Mouse (Mus musculus): Measurements from ENCODE around the gene Polr2e.
"Not testable (repeated sequence)": the region's sequence is repeated elsewhere in the genome, so short reads cannot be mapped to it uniquely, and the experiment has no call there.

Polr2e gene

GRCm38 (mm10) chr10:80056976-80057682 is 17.5 kb upstream of the Polr2e start:
- DNase-seq = no peak

DNA sequence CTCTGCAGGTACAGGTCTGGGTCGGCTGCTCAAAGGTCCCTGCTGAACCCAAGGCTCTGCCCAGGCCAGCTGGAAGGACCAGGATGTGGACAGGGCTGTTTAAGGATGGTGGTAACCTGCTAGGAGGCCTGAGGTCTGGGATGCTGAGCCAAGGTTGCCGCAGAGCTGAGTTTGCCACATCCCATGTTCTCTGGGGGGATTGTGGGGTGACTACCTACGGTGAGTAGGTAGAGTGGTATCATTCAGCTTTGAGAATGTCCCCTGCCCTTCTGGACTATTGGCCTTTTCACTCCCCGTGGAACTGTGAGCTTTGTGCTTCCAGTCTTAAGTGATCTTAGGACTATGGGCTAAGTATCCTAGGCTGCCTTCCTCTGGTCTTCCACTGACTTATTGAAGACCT is 16.9 kb upstream of the Polr2e start:
- DNase-seq = no peak

GRCm38 (mm10) chr10:80055891-80056290 is 16.3 kb upstream of the Polr2e start:
- DNase-seq = no peak

GRCm38 (mm10) chr10:80055364-80055763 is 15.8 kb upstream of the Polr2e start:
- DNase-seq = no peak

GRCm38 (mm10) chr10:80054911-80055310 is 15.3 kb upstream of the Polr2e start:
- peak in 1 of 2 experiments; percentile 49 for DNase-seq

- DNase-seq = peak; percentile 72 to 77
Measured at GRCm38 (mm10) chr10:80053831-80054815, 14.5 kb upstream of the Polr2e start.

- peak; percentile 99 for DNase-seq
Measured at GRCm38 (mm10) chr10:80053259-80053780, 13.7 kb upstream of the Polr2e start.

DNA sequence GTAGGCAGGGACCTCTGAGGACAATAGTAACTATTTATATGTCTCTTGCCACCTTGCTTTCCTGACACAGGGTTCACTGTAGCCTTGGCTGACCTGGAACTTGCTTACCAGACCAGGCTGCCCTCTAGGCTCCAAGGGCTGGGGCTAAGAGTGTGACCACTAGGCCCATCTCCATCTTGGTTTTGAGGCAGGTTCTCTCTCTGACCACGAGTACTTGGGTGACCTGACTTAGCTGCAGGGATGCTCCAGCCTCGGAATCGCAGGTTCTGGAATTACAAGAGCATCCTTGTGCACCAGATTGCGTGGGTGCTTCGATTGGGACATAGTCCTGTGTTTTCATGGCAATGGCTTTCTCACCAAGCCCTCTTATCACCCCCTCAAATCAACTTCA is 12.8 kb upstream of the Polr2e start:
- no peak for DNase-seq

DNA sequence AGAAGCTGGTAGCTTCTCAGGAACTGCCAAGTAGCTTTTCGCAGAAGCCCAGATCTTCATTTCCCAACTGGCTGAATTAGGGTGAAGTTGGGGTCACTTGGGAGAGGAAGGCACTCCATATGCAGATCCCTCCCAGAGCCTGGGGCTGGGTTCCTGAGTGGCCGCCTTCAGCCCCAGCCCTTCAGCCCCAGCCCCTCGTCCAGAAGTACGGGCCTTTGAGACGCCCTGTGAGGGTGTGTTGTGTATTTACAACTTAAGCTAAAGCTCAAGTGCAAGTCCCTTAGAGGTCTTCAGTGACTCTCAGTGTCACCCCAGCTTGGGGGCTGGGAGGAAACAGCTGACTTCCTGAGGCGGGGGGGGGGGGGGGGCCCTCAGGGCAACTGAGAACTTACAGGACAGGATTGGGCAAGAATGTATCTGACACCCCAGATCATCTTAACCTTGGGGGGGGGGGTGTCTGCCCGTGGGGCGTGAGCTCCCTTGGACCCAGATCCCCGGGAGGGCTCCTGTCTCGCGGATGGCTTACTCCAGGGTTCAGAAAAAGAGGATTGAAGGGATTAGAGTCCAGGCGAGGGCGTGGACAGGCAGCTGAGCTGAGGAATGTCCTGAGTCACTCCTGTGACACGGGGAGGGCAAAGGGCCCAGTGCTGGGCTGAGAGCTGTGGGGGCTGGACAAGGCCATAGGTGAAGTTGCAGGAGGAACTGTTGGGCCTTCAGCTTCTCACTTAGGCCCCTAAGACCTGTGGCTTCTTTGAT is 12.2 kb upstream of the Polr2e start:
- no peak for DNase-seq

DNA sequence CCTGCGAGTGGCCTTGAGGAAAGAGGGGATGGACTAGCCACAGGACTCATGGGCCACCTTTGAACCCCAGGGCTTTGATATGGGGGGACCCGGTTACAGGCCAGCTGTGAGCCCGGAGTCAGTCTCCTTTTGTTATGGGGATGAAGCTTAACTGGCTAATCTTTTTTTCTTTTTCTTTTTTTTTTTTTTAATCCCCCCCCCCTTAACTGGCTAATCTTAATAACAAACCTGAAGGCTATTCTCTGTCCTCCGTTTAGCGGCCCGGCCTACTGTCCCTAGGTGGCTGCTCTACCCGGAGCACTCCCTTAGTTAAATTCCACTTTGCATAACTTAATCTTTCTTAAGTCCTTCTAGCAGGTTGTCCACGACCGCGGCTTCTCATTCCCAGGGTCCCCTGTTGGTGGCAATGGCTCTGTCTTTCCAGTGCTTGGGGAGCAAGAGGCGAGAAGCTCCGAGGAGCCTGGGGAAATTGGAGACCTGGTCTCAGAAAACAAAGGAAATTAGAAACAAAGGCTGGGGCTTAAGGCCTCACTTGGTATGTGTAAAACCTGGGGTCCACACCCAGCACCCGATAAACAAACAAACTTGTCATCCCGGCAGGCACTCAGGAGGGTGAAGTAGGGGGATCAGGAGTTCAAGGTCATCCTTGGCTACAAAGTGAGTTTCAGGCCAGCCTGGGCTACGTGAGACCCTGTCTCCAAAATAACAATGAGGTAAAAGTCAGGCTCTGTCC is 11.5 kb upstream of the Polr2e start:
- DNase-seq = no peak

GRCm38 (mm10) chr10:80050244-80050643 is 10.6 kb upstream of the Polr2e start:
- DNase-seq = no peak

GRCm38 (mm10) chr10:80048834-80049233 is 9.2 kb upstream of the Polr2e start:
- no peak for DNase-seq

DNA sequence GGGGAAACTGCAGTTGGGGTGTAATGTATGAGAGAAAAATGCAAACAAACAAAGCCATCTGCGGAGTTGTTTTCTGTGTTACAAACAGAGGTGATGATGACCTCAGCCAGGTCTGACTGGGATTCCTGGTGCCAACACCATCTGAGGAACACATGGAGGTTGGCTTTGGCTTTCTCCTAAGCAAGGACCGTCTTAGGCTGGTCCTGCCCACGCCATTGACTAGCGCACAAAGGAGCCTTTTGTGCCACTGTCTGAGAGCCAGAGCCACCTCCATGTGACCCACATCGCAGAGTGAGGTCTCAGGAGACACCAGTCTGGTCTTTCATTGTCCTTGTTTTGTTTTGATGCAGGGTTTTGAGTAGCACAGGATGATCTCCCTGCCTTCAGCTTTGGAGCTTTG is 8.8 kb upstream of the Polr2e start:
- no peak for DNase-seq

DNA sequence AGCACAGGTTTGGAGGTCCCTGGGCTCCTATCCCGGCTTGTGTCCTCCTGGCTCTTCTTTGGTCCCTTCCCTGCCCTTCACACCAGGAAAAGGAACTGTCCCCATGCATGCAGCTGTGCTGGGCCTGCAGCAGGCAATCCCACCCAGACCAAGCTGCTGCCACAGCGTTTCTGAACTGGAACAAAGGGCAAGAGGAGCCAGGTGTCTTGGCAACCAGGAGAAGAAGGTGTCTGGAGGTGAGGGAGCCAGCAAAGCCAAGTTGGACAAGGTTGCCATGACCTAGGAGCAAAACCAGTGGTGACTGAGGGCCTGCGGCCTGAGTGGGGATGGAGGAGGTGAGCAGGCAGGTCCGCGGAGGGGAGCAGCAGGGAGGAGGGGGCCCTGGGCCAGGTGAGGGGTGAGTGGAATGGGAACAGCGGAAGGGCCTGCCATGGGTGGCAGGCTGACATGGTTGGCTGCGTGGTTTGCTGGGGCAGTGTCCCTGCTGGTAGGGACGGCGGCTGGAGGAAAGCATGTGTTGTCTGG is 7.5 kb upstream of the Polr2e start, which contains the start of gene Gpx4:
TSS of gene Gpx4 (plus strand) at position 126 of the 525 bp plus-strand sequence.
- DNase-seq = no peak

GRCm38 (mm10) chr10:80045766-80046165 is 6.2 kb upstream of the Polr2e start:
- DNase-seq = no peak

DNA sequence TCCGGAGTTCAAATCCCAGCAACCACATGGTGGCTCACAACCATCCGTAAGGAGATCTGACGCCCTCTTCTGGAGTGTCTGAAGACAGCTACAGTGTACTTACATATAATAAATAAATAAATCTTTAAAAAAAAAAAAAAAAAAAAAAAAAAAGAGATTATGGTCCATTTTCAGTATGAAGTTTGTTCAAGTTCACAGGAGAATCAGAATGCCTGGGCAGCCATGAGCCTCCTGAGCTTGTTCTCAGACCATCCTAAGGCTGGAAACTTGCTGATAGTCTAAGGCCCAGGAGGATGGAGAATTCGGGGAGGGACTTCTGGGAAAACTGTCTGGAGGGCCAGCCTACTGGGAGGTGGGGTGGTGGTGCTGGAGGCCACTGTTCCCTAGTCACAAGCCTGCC is 5.8 kb upstream of the Polr2e start:
- DNase-seq = not testable (repeated sequence)

GRCm38 (mm10) chr10:80044087-80044486 is 4.5 kb upstream of the Polr2e start:
- no peak for DNase-seq

DNA sequence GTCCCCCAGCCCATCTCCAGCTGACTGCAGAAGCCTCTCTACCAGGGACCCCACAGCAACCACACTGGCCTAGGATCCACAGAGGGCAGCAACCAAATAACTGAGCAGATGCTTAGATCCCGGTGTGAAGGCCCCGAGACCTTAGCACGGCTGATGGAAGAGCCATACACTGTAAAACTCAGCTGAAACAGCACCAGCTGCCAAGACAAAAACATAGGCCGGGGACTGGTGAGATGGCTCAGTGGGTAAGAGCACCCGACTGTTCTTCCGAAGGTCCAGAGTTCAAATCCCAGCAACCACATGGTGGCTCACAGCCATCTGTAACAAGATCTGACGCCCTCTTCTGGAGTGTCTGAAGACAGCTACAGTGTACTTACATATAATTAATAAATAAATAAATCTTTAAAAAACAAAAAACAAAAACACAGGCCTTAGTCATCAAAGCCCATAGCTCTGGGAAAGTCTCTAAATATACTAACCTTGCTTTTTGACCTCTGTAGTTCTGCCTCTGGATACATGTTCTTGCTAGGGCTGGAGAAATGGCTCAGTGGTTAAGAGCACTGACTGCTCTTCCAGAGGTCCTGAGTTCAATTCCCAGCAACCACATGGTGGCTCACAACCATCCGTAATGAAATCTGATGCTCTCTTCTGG is 1.9 kb upstream of the Polr2e start:
- DNase-seq = not testable (repeated sequence)

DNA sequence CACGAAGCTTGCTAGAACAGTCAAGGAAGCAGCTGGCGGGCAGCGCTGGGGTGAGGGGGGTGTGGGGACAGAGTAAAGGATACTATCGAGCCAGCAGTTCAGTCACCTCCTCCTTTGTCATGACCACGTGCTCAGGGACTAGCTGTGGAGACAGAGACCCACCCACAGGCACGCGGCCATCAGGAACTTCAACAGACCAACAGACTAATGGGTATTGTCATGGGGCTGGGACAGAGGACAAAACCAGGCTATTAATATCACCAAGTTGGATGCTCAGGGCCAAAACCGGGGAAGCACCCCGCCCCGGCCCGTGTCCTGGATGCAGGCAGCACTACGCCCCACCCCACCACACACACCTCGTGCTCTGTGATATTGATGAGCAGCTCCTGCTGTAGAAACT is 2.8 kb downstream of the Polr2e start:
- no peak for DNase-seq

GRCm38 (mm10) chr10:80035686-80036085 is 3.9 kb downstream of the Polr2e start:
- no peak for DNase-seq

GRCm38 (mm10) chr10:80035148-80035547 is 4.4 kb downstream of the Polr2e start:
- DNase-seq = no peak

Measured in cerebellum, postnatal 14 days (tissue).